Mouse (Mus musculus) ES-Bruce4 (cell line): ENCODE results near the gene Parp8. TPM values are rescaled to one million over a fixed set of nuclear protein-coding genes. Genes with fewer than 3 reads are reported as not detected.

Source experiments
- H3K27ac ChIP-seq: 2 replicates; pipeline ENCODE4 v1.5.1; 2012; ENCODE audit warnings: low read length, inconsistent platforms; ENCODE audit not compliant: insufficient read depth
- H3K27me3 ChIP-seq: 2 replicates; pipeline ENCODE4 v1.6.1; 2012; ENCODE audit warnings: mild to moderate bottlenecking, low read length, inconsistent platforms; ENCODE audit not compliant: control insufficient read depth, poor library complexity, insufficient read depth, severe bottlenecking
- H3K36me3 ChIP-seq: 2 replicates; pipeline ENCODE4 v1.6.1; 2012; ENCODE audit warnings: inconsistent platforms, mild to moderate bottlenecking, low read length, moderate library complexity; ENCODE audit not compliant: control insufficient read depth, poor library complexity, insufficient read depth, severe bottlenecking
- H3K4me1 ChIP-seq: one replicate; pipeline ENCODE4 v1.8.1; 2011; ENCODE audit warnings: low read length; ENCODE audit not compliant: control insufficient read depth, insufficient read depth
- H3K4me3 ChIP-seq: 2 replicates; pipeline ENCODE4 v1.5.1; 2011; ENCODE audit warnings: low read depth, mild to moderate bottlenecking, low read length
- H3K9ac ChIP-seq: 2 replicates; pipeline ENCODE4 v1.6.1; 2012; ENCODE audit warnings: low read depth, mild to moderate bottlenecking, inconsistent platforms; ENCODE audit not compliant: poor library complexity, severe bottlenecking
- H3K9me3 ChIP-seq: replicated peaks from 2 replicates; pipeline ENCODE4 v1.6.1; 2012; ENCODE audit warnings: mild to moderate bottlenecking, low read length, inconsistent platforms; ENCODE audit not compliant: control insufficient read depth, poor library complexity, insufficient read depth, severe bottlenecking
- CTCF ChIP-seq: IDR thresholded peaks from one replicate; pipeline ENCODE4 v1.8.1; 2011; ENCODE audit warnings: low read depth, low read length
- EP300 ChIP-seq: IDR thresholded peaks from 2 replicates; pipeline ENCODE4 v1.6.1; 2011; ENCODE audit warnings: low read depth, low read length; ENCODE audit not compliant: insufficient read depth
- POLR2A ChIP-seq: IDR thresholded peaks from one replicate; pipeline ENCODE4 v1.8.1; 2011; ENCODE audit warnings: low read length; ENCODE audit not compliant: insufficient read depth
- polyA plus RNA-seq: library from polyadenylated mRNA; stranded (reverse); fragments of >200 nt; gene quantifications from 2 replicates; pipeline ENCODE4 v1.2.4, GENCODE M21; 2011; ENCODE audit warnings: low read depth; ENCODE audit not compliant: missing spikeins, insufficient read depth, insufficient read length

Gene Parp8
- polyA plus RNA-seq, 1 experiment = 1.3 TPM

GRCm38 (mm10) chr13:116967459-116967858 lies 57.9 kb downstream of the Parp8 start:
- Histone ChIP-seq H3K27ac (no peak overlapping the region), H3K27me3 (no peaks in the 10 kb centered on the region), H3K9me3 (no peaks in the 10 kb centered on the region), H3K9ac (no peak overlapping the region), H3K4me1 (no peaks in the 10 kb centered on the region), H3K4me3 (no peak overlapping the region), H3K36me3 (no peaks in the 10 kb centered on the region)
- TF ChIP-seq CTCF = no peak
- no peak for TF ChIP-seq EP300
- no peak for TF ChIP-seq POLR2A

GRCm38 (mm10) chr13:116962480-116963462 lies 62.6 kb downstream of the Parp8 start:
- H3K27me3 ChIP-seq = no peaks in the 10 kb centered on the region
- no peak for TF ChIP-seq POLR2A
- no peak overlapping the region for H3K27ac ChIP-seq
- H3K4me3 ChIP-seq = no peak overlapping the region
- no peak overlapping the region for H3K9ac ChIP-seq
- no peaks in the 10 kb centered on the region for H3K36me3 ChIP-seq
- H3K9me3 ChIP-seq = no peaks in the 10 kb centered on the region
- H3K4me1 ChIP-seq = no peaks in the 10 kb centered on the region

GRCm38 (mm10) chr13:116958776-116959589 lies 66.4 kb downstream of the Parp8 start:
- no peaks in the 10 kb centered on the region for H3K9me3 ChIP-seq
- no peaks in the 10 kb centered on the region for H3K36me3 ChIP-seq
- H3K27ac ChIP-seq = no peak overlapping the region
- no peak for TF ChIP-seq CTCF
- TF ChIP-seq POLR2A = no peak
- no peak for TF ChIP-seq EP300
- H3K9ac ChIP-seq = no peak overlapping the region
- H3K27me3 ChIP-seq = no peaks in the 10 kb centered on the region
- H3K4me1 ChIP-seq = no peaks in the 10 kb centered on the region
- no peak overlapping the region for H3K4me3 ChIP-seq

- Histone ChIP-seq H3K27ac (no peak overlapping the region), H3K4me1 (no peaks in the 10 kb centered on the region), H3K4me3 (no peak overlapping the region), H3K36me3 (no peaks in the 10 kb centered on the region), H3K9me3 (no peaks in the 10 kb centered on the region), H3K9ac (no peak overlapping the region), H3K27me3 (no peaks in the 10 kb centered on the region)
- no peak for TF ChIP-seq CTCF
- no peak for TF ChIP-seq POLR2A
- no peak for TF ChIP-seq EP300
Measured at GRCm38 (mm10) chr13:116957577-116957976, 67.8 kb downstream of the Parp8 start.

- no peaks in the 10 kb centered on the region for H3K27me3 ChIP-seq
Measured at GRCm38 (mm10) chr13:116951336-116951735, 74.0 kb downstream of the Parp8 start.

GRCm38 (mm10) chr13:116949527-116949926 lies 75.8 kb downstream of the Parp8 start:
- Histone ChIP-seq H3K4me3 (no peak overlapping the region), H3K36me3 (no peaks in the 10 kb centered on the region), H3K4me1 (no peaks in the 10 kb centered on the region), H3K9me3 (no peaks in the 10 kb centered on the region), H3K27me3 (no peaks in the 10 kb centered on the region), H3K9ac (no peak overlapping the region), H3K27ac (no peak overlapping the region)
- no peak for TF ChIP-seq CTCF
- no peak for TF ChIP-seq EP300
- TF ChIP-seq POLR2A = no peak

More at GRCm38 (mm10) chr13:116951336-116951735, 74.0 kb downstream of the Parp8 start:
- Histone ChIP-seq H3K9ac (no peak overlapping the region), H3K9me3 (no peaks in the 10 kb centered on the region), H3K4me3 (no peak overlapping the region), H3K4me1 (no peaks in the 10 kb centered on the region), H3K36me3 (no peaks in the 10 kb centered on the region), H3K27ac (no peak overlapping the region)
- no peak for TF ChIP-seq POLR2A
